Mouse (Mus musculus): ENCODE results near the gene Slc2a13.

DNA sequence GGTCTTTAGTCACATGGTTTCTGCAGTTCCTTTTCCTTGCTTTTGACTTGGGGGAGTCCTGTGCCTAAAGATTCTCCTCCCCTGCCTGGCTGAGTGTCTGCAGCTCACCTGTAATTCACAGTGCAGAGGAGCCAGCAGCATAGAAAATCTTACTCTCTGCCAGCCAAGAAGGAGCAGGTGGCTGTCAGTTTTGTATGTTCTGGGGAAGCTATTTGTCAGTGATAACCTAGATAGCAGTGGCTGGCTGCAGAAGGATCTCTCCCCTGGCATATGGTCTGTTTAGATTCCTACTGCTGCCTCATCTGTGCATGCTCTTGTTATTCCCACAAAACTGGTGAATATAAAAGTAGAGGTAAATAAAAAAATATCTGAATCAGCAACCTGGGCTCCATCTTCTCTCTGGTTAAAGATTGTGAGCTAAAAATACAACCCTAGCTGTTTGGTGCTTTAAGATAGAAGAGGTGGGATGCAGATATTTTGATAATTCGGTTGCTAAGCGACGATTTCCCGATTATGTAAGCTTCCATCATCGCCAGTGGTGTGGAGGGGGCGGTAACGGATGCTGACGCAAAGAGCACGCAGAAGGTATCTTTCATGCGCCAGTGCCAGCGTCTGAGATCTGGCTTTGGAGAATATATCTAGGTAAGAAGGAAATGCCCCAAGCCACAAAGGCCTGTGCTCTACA lies 41.1 kb upstream of the Slc2a13 start:
- TF ChIP-seq CTCF (IDR thresholded peaks at IDR 0.05; ENCODE audit: control insufficient read depth, insufficient read depth, insufficient replicate concordance, low read depth, low read length) (no peak), POLR2A (IDR thresholded peaks at IDR 0.05; ENCODE audit: control insufficient read depth, low read depth, low read length) (no peak)

Measured in testis, adult 2 months (tissue).